Mouse (Mus musculus) limb, embryonic 10.5 days (tissue): Measurements from ENCODE around the gene Gnai2. TPM values are rescaled to one million over a fixed set of nuclear protein-coding genes. Genes with fewer than 3 reads are reported as not detected.

ENCODE experiments used
- polyA plus RNA-seq: library from polyadenylated mRNA; unstranded; fragments of >200 nt; fragmentation: Nextera tagmentation; extraction: Ambion mirVana; gene quantifications from 2 replicates; pipeline ENCODE4 v1.2.1, GENCODE M21; 2016

The Gnai2 gene
- polyA plus RNA-seq, 1 experiment from 2014 or later = 403 TPM

Other genes with a start within 250 kb of the Gnai2 start
- 0.20 and 0.34 TPM in 2 replicates for gene Cacna2d2, start 235.8 kb downstream of the Gnai2 start, polyA plus RNA-seq
- 41.3 and 43.5 TPM in 2 replicates for gene Tmem115, start 101.4 kb downstream of the Gnai2 start, polyA plus RNA-seq
- 13.2 and 15.8 TPM in 2 replicates for gene Cyb561d2, start 93.2 kb downstream of the Gnai2 start, polyA plus RNA-seq
- 34.0 and 37.3 TPM in 2 replicates for gene Nprl2, start 93.1 kb downstream of the Gnai2 start, polyA plus RNA-seq
- gene Zmynd10, start 88.1 kb downstream of the Gnai2 start, polyA plus RNA-seq = 0.25 and 0.33 TPM in 2 replicates
- 55.3 and 57.4 TPM in 2 replicates for gene Rassf1, start 83.8 kb downstream of the Gnai2 start, polyA plus RNA-seq
- 60.4 and 62.5 TPM in 2 replicates for gene Tusc2, start 72.1 kb downstream of the Gnai2 start, polyA plus RNA-seq
- 160 and 168 TPM in 2 replicates for gene Hyal2, start 67.4 kb downstream of the Gnai2 start, polyA plus RNA-seq
- gene Hyal1, start 58.4 kb downstream of the Gnai2 start, polyA plus RNA-seq = 7.9 and 10.2 TPM in 2 replicates
- 20.1 and 22.5 TPM in 2 replicates for gene Naa80, start 56.5 kb downstream of the Gnai2 start, polyA plus RNA-seq
- 0.56 and 0.82 TPM in 2 replicates for gene Hyal3, start 54.5 kb downstream of the Gnai2 start, polyA plus RNA-seq
- 55.0 and 69.4 TPM in 2 replicates for gene Ifrd2, start 47.7 kb downstream of the Gnai2 start, polyA plus RNA-seq
- 2.2 and 3.6 TPM in 2 replicates for gene Sema3b, start 26.1 kb downstream of the Gnai2 start, polyA plus RNA-seq
- gene Slc38a3, start 34.2 kb upstream of the Gnai2 start, polyA plus RNA-seq = 3.9 and 4.3 TPM in 2 replicates
- gene Gnat1, start 44.3 kb upstream of the Gnai2 start, polyA plus RNA-seq = 2.6 and 3.3 TPM in 2 replicates
- gene Sema3f, start 75.1 kb upstream of the Gnai2 start, polyA plus RNA-seq = 31.7 and 33.6 TPM in 2 replicates
- 164 and 214 TPM in 2 replicates for gene Rbm5, start 135.6 kb upstream of the Gnai2 start, polyA plus RNA-seq
- 96.4 and 116 TPM in 2 replicates for gene Rbm6, start 237.9 kb upstream of the Gnai2 start, polyA plus RNA-seq